Mouse (Mus musculus): ENCODE measurements around the gene Mif. TPM values are rescaled to one million over a fixed set of nuclear protein-coding genes. Genes with fewer than 3 reads are reported as not detected.

Gene Mif
- polyA plus RNA-seq, 2 experiments: 1,598 to 1,684 TPM

DNA sequence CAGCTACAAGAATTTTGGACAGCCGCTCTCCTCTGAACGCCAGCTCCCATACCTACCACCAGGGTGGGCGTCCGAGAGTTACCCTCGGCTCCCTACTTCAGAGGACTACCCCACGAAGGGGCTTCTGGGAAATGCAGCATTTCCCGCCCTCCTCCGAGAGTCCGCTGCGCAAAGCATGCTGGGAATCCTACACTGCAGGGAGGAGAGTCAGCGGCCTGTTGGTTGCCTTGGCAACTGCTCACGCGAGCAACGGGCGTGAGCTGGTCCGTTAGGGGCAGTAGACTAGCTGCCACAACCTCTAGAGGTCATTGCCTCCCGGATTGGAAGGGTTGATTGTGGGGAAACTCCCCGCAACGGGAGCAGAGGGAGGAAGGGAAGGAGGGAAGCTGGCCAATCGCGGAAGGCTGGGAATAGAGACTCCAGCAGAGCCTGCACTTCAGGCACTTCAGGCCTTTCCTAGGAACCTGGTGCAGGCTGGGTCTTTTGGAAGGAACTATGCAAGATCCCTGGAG, 22.7 kb downstream of the Mif start, which contains the start of gene Gstt2:
Gene Gstt2, minus strand, starts transcription at position 177 of the 512 bp plus-strand sequence.
- H3K9me3 ChIP-seq (ENCODE audit: control insufficient read depth, low read length): no peaks in the 10 kb centered on the region
- ATAC-seq (ENCODE audit: low FRiP score, low read depth) (peak; percentile 92), DNase-seq (ENCODE audit: low spot score) (peak; percentile 95)
- H3K4me2 ChIP-seq (replicated peaks; ENCODE audit: low read depth, low read length, severe bottlenecking): peak within 1 kb of the TSS; percentile 60
- TF ChIP-seq POLR2A (IDR thresholded peaks at IDR 0.05; ENCODE audit: borderline replicate concordance, extremely low read depth, insufficient read depth, insufficient read length): no peak
- peak within 1 kb of the TSS; percentile 46 for H3K9ac ChIP-seq (ENCODE audit: low read depth, low read length, severe bottlenecking)
- peaks cover 23% of the 10 kb centered on the region for H3K4me1 ChIP-seq (ENCODE audit: control insufficient read depth, insufficient read depth, low read length)
- H3K27me3 ChIP-seq (ENCODE audit: control insufficient read depth, insufficient read depth, low read length): no peaks in the 10 kb centered on the region
- H3K4me3 ChIP-seq (replicated peaks; ENCODE audit: low read length): peak within 1 kb of the TSS; percentile 44
- H3K27ac ChIP-seq (replicated peaks; ENCODE audit: low read depth, low read length): peak within 1 kb of the TSS; percentile 69
- under 1% methylated on average over 21 of the region's 21 CpGs for WGBS
- no peaks in the 10 kb centered on the region for H3K36me3 ChIP-seq (ENCODE audit: control insufficient read depth, insufficient read depth, low read length)

DNA sequence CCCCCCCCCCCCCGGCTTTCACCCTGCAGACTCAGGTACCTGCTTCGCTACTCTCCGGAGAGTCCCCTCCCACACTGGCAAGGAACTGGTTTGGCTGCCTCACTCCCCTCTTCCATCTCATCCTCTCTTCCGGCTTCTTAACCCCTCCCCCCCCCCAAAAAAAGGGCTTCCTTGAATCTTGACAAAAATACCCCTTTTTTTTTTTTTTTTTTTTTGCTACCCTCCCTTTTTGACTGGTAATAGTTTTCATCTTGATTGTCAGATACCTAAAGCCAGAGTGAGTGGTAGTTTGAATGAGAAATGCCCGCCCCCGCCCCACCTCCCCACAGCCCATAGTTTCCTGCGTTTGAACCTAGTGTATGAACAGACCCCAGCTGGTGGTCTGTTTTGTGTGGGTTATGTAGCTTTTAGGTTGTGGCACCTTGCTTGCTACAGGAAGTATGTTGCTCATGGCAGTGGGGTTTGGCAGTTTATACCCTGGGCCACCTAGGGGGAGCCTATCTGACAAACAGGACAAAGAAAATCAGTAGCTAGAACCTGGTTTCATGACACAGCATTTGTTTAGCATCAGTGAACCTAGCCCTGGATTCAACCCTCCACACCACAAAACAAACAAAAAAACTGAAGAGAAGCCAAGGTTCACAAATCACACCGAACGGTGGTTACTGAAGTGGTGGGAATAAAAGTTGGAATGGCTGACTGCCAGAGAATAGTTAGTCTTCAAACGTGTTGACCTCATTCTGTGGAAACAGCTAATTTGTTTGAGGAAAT, 24.1 kb downstream of the Mif start:
- Histone ChIP-seq H3K9me3 (ENCODE audit: control insufficient read depth, low read length) (no peaks in the 10 kb centered on the region), H3K4me1 (ENCODE audit: control insufficient read depth, insufficient read depth, low read length) (peaks cover 23% of the 10 kb centered on the region), H3K4me3 (replicated peaks; ENCODE audit: low read length) (peak overlapping the region; percentile 24), H3K27me3 (ENCODE audit: control insufficient read depth, insufficient read depth, low read length) (no peaks in the 10 kb centered on the region), H3K36me3 (ENCODE audit: control insufficient read depth, insufficient read depth, low read length) (no peaks in the 10 kb centered on the region), H3K9ac (ENCODE audit: low read depth, low read length, severe bottlenecking) (peak overlapping the region; percentile 14; the same call in 1 of the 2 replicates), H3K4me2 (replicated peaks; ENCODE audit: low read depth, low read length, severe bottlenecking) (peak overlapping the region; percentile 50), H3K27ac (replicated peaks; ENCODE audit: low read depth, low read length) (no peak overlapping the region)
- DNase-seq (ENCODE audit: low spot score) (peak; percentile 30), ATAC-seq (ENCODE audit: low FRiP score, low read depth) (no peak)
- WGBS: 25% methylated on average over 8 of the region's 10 CpGs
- TF ChIP-seq POLR2A (IDR thresholded peaks at IDR 0.05; ENCODE audit: borderline replicate concordance, extremely low read depth, insufficient read depth, insufficient read length): no peak

GRCm38 (mm10) chr10:75835307-75835706, 24.7 kb downstream of the Mif start:
- DNase-seq (ENCODE audit: low spot score) (peak; percentile 24), ATAC-seq (ENCODE audit: low FRiP score, low read depth) (no peak)
- Histone ChIP-seq H3K9ac (ENCODE audit: low read depth, low read length, severe bottlenecking) (peak overlapping the region; percentile 14; the same call in 1 of the 2 replicates), H3K4me1 (ENCODE audit: control insufficient read depth, insufficient read depth, low read length) (peaks cover 23% of the 10 kb centered on the region), H3K9me3 (ENCODE audit: control insufficient read depth, low read length) (no peaks in the 10 kb centered on the region), H3K27me3 (ENCODE audit: control insufficient read depth, insufficient read depth, low read length) (no peaks in the 10 kb centered on the region), H3K27ac (replicated peaks; ENCODE audit: low read depth, low read length) (no peak overlapping the region), H3K36me3 (ENCODE audit: control insufficient read depth, insufficient read depth, low read length) (no peaks in the 10 kb centered on the region), H3K4me2 (replicated peaks; ENCODE audit: low read depth, low read length, severe bottlenecking) (peak overlapping the region; percentile 50), H3K4me3 (replicated peaks; ENCODE audit: low read length) (peak overlapping the region; percentile 24)
- no peak for TF ChIP-seq POLR2A (IDR thresholded peaks at IDR 0.05; ENCODE audit: borderline replicate concordance, extremely low read depth, insufficient read depth, insufficient read length)
- 2% methylated on average over 10 of the region's 10 CpGs for WGBS

DNA sequence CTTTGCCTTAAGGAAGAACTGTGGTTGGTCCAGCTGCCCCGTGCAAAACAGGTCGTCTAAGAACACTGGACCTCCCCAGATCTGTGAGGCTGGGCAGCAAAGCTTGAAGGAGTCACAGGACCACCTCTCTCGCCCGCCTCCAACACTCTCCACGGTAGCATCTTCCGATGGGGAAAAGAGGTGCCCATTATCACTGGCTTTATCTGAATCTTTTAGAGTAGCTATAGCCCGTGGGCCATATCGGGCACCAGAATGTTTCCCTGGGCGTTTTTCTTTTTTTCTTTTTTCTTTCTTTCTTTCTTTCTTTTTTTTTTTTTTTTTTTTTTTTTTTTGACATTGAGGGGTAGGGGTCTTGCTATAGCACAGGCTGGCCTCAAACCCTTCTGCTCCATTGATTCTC, 25.3 kb downstream of the Mif start:
- H3K36me3 ChIP-seq (ENCODE audit: control insufficient read depth, insufficient read depth, low read length): no peaks in the 10 kb centered on the region
- peak overlapping the region; percentile 36 for H3K4me3 ChIP-seq (replicated peaks; ENCODE audit: low read length)
- ATAC-seq (ENCODE audit: low FRiP score, low read depth): no peak
- no peak overlapping the region for H3K27ac ChIP-seq (replicated peaks; ENCODE audit: low read depth, low read length)
- H3K4me2 ChIP-seq (replicated peaks; ENCODE audit: low read depth, low read length, severe bottlenecking): peak overlapping the region; percentile 50
- no peak for TF ChIP-seq POLR2A (IDR thresholded peaks at IDR 0.05; ENCODE audit: borderline replicate concordance, extremely low read depth, insufficient read depth, insufficient read length)
- no peak for DNase-seq (ENCODE audit: low spot score)
- H3K27me3 ChIP-seq (ENCODE audit: control insufficient read depth, insufficient read depth, low read length): no peaks in the 10 kb centered on the region
- H3K9ac ChIP-seq (ENCODE audit: low read depth, low read length, severe bottlenecking): peak overlapping the region; percentile 59
- H3K4me1 ChIP-seq (ENCODE audit: control insufficient read depth, insufficient read depth, low read length): peaks cover 23% of the 10 kb centered on the region
- H3K9me3 ChIP-seq (ENCODE audit: control insufficient read depth, low read length): no peaks in the 10 kb centered on the region
- WGBS: 10% methylated on average over 9 of the region's 9 CpGs

GRCm38 (mm10) chr10:75834250-75834649, 25.8 kb downstream of the Mif start:
- DNase-seq (ENCODE audit: low spot score): peak; percentile 83
- no peak for TF ChIP-seq POLR2A (IDR thresholded peaks at IDR 0.05; ENCODE audit: borderline replicate concordance, extremely low read depth, insufficient read depth, insufficient read length)
- H3K27ac ChIP-seq (replicated peaks; ENCODE audit: low read depth, low read length): no peak overlapping the region
- peak overlapping the region; percentile 36 for H3K4me3 ChIP-seq (replicated peaks; ENCODE audit: low read length)
- H3K9ac ChIP-seq (ENCODE audit: low read depth, low read length, severe bottlenecking): peak overlapping the region; percentile 59
- H3K9me3 ChIP-seq (ENCODE audit: control insufficient read depth, low read length): no peaks in the 10 kb centered on the region
- WGBS: under 1% methylated on average over 21 of the region's 21 CpGs
- H3K4me1 ChIP-seq (ENCODE audit: control insufficient read depth, insufficient read depth, low read length): peaks cover 23% of the 10 kb centered on the region
- peak overlapping the region; percentile 50 for H3K4me2 ChIP-seq (replicated peaks; ENCODE audit: low read depth, low read length, severe bottlenecking)
- no peaks in the 10 kb centered on the region for H3K27me3 ChIP-seq (ENCODE audit: control insufficient read depth, insufficient read depth, low read length)
- no peaks in the 10 kb centered on the region for H3K36me3 ChIP-seq (ENCODE audit: control insufficient read depth, insufficient read depth, low read length)
- no peak for ATAC-seq (ENCODE audit: low FRiP score, low read depth)

Measured in limb, embryonic 14.5 days (tissue).